Comparison of ENCODE assay signal across 8 mouse cellular contexts in the genomic region with DNA sequence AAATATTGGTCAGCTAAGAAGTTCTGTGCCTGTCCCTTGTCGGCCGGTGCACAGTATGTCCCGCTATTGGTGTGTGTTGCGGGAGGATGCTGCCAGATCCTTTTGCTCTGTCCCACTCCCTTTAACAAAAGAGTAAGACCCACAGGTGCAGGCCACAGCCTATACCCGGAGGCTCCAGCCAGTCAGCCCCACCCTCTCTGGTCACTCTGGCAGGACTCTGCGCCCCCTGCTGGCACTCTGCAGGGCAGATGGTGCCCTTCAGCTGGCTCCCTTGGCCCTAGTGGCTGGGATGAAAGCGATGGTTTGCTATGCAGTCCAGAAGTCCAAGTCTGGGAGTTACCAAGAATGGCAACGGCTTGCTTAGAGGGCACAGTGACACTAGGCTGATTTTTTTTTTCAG. TPM values are rescaled to one million over a fixed set of nuclear protein-coding genes. Genes with fewer than 3 reads are reported as not detected.
DNase-seq lines count a peak whose midpoint lies in the region; ATAC-seq and TF ChIP-seq lines count a peak whose summit lies in the region.

No protein-coding gene starts in this region.

- 27% methylated on average over 8 of the region's 8 CpGs for WGBS in embryonic facial prominence, embryonic 10.5 days
- 30% methylated on average over 8 of the region's 8 CpGs for WGBS in liver, adult 2 months

- peak; percentile 75 for DNase-seq in 3134 (ENCODE audit: extremely low read depth, insufficient read length, low spot score)
- peak; percentile 94 for DNase-seq in adrenal gland, postnatal 14 days
- peak; percentile 87 for DNase-seq in embryonic facial prominence, embryonic 10.5 days (ENCODE audit: low spot score)
- DNase-seq in heart, adult 18-20 months = peak; percentile 71 to 77
- peak; percentile 88 for DNase-seq in kidney, adult 18-20 months
- peak; percentile 75 for DNase-seq in liver, adult 2 months (ENCODE audit: extremely low read depth, low read depth, low spot score)
- DNase-seq in spleen, postnatal 36 days (ENCODE audit: low spot score in 2 of 2) = peak; percentile 56 to 69

- no peaks in the 10 kb centered on the region for H3K36me3 ChIP-seq in embryonic facial prominence, embryonic 10.5 days (replicated peaks)
- H3K36me3 ChIP-seq in liver, adult 2 months (ENCODE audit: control insufficient read depth, insufficient read depth, low read length) = no peaks in the 10 kb centered on the region

- peaks cover 56% of the 10 kb centered on the region for H3K27me3 ChIP-seq in embryonic facial prominence, embryonic 10.5 days (replicated peaks; ENCODE audit: low read depth, poor library complexity, severe bottlenecking)
- no peaks in the 10 kb centered on the region for H3K27me3 ChIP-seq in liver, adult 2 months (ENCODE audit: control insufficient read depth, insufficient read depth, low read length)

- peaks cover 31% of the 10 kb centered on the region for H3K4me1 ChIP-seq in embryonic facial prominence, embryonic 10.5 days
- no peaks in the 10 kb centered on the region for H3K4me1 ChIP-seq in liver, adult 2 months (ENCODE audit: control insufficient read depth, insufficient read depth, low read length)

- no peak for TF ChIP-seq POLR2A in liver, adult 2 months (IDR thresholded peaks at IDR 0.05; ENCODE audit: extremely low read depth, insufficient read depth, low read length)

- ATAC-seq in monocyte, adult 5-6 weeks (replicated peaks; ENCODE audit: insufficient number of reproducible peaks, low FRiP score, low TSS enrichment, poor library complexity, severe bottlenecking) = peak; percentile 78

- no peaks in the 10 kb centered on the region for H3K9me3 ChIP-seq in embryonic facial prominence, embryonic 10.5 days

- H3K27ac ChIP-seq in embryonic facial prominence, embryonic 10.5 days (replicated peaks) = no peak overlapping the region
- H3K27ac ChIP-seq in liver, adult 2 months (replicated peaks; ENCODE audit: insufficient read depth, low read depth, low read length) = no peak overlapping the region

- TF ChIP-seq CTCF in liver, adult 2 months (IDR thresholded peaks at IDR 0.05; ENCODE audit: low read depth, low read length) = peak; percentile 95

- H3K4me3 ChIP-seq in embryonic facial prominence, embryonic 10.5 days = 0 out of 2 replicates have a peak overlapping the region, but pooled peaks have one; percentile 32
- H3K4me3 ChIP-seq in liver, adult 2 months (ENCODE audit: insufficient read depth, low read depth, low read length) = no peak overlapping the region

- H3K9ac ChIP-seq in liver, adult 2 months (ENCODE audit: low read depth, low read length) = no peak overlapping the region

- no peaks in the 10 kb centered on the region for H3K79me2 ChIP-seq in liver, adult 2 months (ENCODE audit: control insufficient read depth, insufficient read depth, low read length)

RNA-seq across cellular contexts. Expression of a gene that starts 15.9 kb away (rescaled TPM):
- 1.1 and 1.5 TPM in 2 replicates for total RNA-seq in adrenal gland, postnatal 14 days (2021)
- polyA plus RNA-seq in embryonic facial prominence, embryonic 10.5 days (2016; fragmentation: Nextera tagmentation; extraction: Ambion mirVana) = not detected in 2 replicates
- under 1 TPM; 0.25 to 0.46 TPM for total RNA-seq in heart, adult 18-20 months (2021)
- total RNA-seq in liver, adult 2 months (2014; rRNA removed) = 0.46 and 0.74 TPM in 2 replicates
- polyA plus RNA-seq in liver, adult 2 months (2012; rRNA removed) = 0.32 TPM in 1 of 2 replicates, not detected in the other
- 0.49 to 0.57 TPM in 2 of 3 replicates, not detected in the other for total RNA-seq in monocyte, adult 5-6 weeks (2017)

RNA-seq across cellular contexts. Expression of a gene that starts 37.4 kb away (rescaled TPM):
- total RNA-seq in adrenal gland, postnatal 14 days (2021) = 121 and 126 TPM in 2 replicates
- 135 and 137 TPM in 2 replicates for polyA plus RNA-seq in embryonic facial prominence, embryonic 10.5 days (2016; fragmentation: Nextera tagmentation; extraction: Ambion mirVana)
- 100 to 1,000 TPM; 172 to 185 TPM for total RNA-seq in heart, adult 18-20 months (2021)
- total RNA-seq in liver, adult 2 months (2014; rRNA removed) = 44.5 and 59.8 TPM in 2 replicates
- 10.7 and 12.9 TPM in 2 replicates for polyA plus RNA-seq in liver, adult 2 months (2012; rRNA removed)
- 28.4 to 31.1 TPM (median 29.9 TPM) in 3 replicates for total RNA-seq in monocyte, adult 5-6 weeks (2017)
